Mouse (Mus musculus) forebrain, postnatal 0 days (tissue): ENCODE results near the gene Sprr2f. TPM values are rescaled to one million over a fixed set of nuclear protein-coding genes. Genes with fewer than 3 reads are reported as not detected.

Source experiments
- ATAC-seq: fragments of 200-750 bp; cut with Nextera tagmentation; 2 replicates; pipeline ENCODE4 v1.8.0; 2017; ENCODE audit warnings: mild to moderate bottlenecking, moderate library complexity
- DNase-seq: peaks from one replicate; pipeline ENCODE4 v3.0.0-alpha.2; 2015
- H3K27ac ChIP-seq: fragments of 300-500 bp; sonication (generic); 2 replicates; pipeline ENCODE4 v1.5.1; 2014; ENCODE audit warnings: low read depth, mild to moderate bottlenecking, antibody characterized with exemption, low read length, moderate library complexity, mixed read lengths
- H3K27me3 ChIP-seq: fragments of 300-500 bp; sonication (generic); 2 replicates; pipeline ENCODE4 v1.6.1; 2014; ENCODE audit warnings: mild to moderate bottlenecking, low read length, mixed read lengths; ENCODE audit not compliant: insufficient read depth
- H3K36me3 ChIP-seq: fragments of 300-500 bp; sonication (generic); 2 replicates; pipeline ENCODE4 v1.6.1; 2014; ENCODE audit warnings: mild to moderate bottlenecking, moderate library complexity; ENCODE audit not compliant: insufficient read depth
- H3K4me1 ChIP-seq: fragments of 300-500 bp; sonication (generic); 2 replicates; pipeline ENCODE4 v1.6.1; 2014; ENCODE audit warnings: antibody characterized with exemption; ENCODE audit not compliant: insufficient read depth
- H3K4me2 ChIP-seq: fragments of 300-500 bp; sonication (generic); 2 replicates; pipeline ENCODE4 v1.6.1; 2014; ENCODE audit warnings: low read depth, mild to moderate bottlenecking, moderate library complexity
- H3K4me3 ChIP-seq: fragments of 300-500 bp; sonication (generic); 2 replicates; pipeline ENCODE4 v1.5.1; 2014; ENCODE audit warnings: low read depth, low read length, mixed read lengths
- H3K9ac ChIP-seq: fragments of 300-500 bp; sonication (generic); 2 replicates; pipeline ENCODE4 v1.6.1; 2014; ENCODE audit warnings: mild to moderate bottlenecking
- H3K9me3 ChIP-seq: fragments of 300-500 bp; sonication (generic); 2 replicates; pipeline ENCODE4 v1.6.1; 2016; ENCODE audit warnings: low read length
- CTCF ChIP-seq: sonication (generic); IDR thresholded peaks from 2 replicates; pipeline ENCODE4 v1.5.1; 2016; ENCODE audit warnings: antibody characterized with exemption, control low read depth, low read depth
- WGBS: fragments of 180-500 bp; shearing (Covaris S2); extraction: QIAGEN DNeasy Blood & Tissue Kit; methylation state at CpG from one replicate; pipeline ENCODE4 v1.1.7; 2014; 5-methylcytosine and 5-hydroxymethylcytosine counted together
- polyA plus RNA-seq: library from polyadenylated mRNA; unstranded; fragments of >200 nt; fragmentation: Nextera tagmentation; extraction: Ambion mirVana; gene quantifications from 2 replicates; pipeline ENCODE4 v1.2.1, GENCODE M21; 2015
- total RNA-seq: library from RNA; depleted of rRNA; stranded (reverse); fragments of >200 nt; gene quantifications from 2 replicates; pipeline ENCODE4 v1.2.3, GENCODE M21; 2014; rRNA removed

Gene Sprr2f
- total RNA-seq (not detected in 2 replicates), polyA plus RNA-seq (not detected in 2 replicates)

- no peak for ATAC-seq
These were observed at the start of gene Sprr2f for GRCm38 (mm10) chr3:92364887-92365286. Sprr2f (plus strand) TSS chr3:92365187.

GRCm38 (mm10) chr3:92316320-92316719 lies 48.7 kb upstream of the Sprr2f start, which contains the start of gene Sprr2b:
Sprr2b (plus strand) TSS chr3:92316620.
- Histone ChIP-seq H3K4me2 (no peak within 1 kb of the TSS), H3K36me3 (no peaks in the 10 kb centered on the region), H3K27me3 (no peaks in the 10 kb centered on the region), H3K9me3 (no peaks in the 10 kb centered on the region), H3K4me3 (no peak within 1 kb of the TSS), H3K9ac (no peak within 1 kb of the TSS), H3K27ac (no peak within 1 kb of the TSS), H3K4me1 (no peaks in the 10 kb centered on the region)
- ATAC-seq (no peak), DNase-seq (no peak)
- 53% methylated on average over 2 of the region's 2 CpGs for WGBS
- no peak for TF ChIP-seq CTCF

More at GRCm38 (mm10) chr3:92364887-92365286, at the start of gene Sprr2f:
- no peaks in the 10 kb centered on the region for H3K36me3 ChIP-seq
- WGBS, result 74% methylated on average over 3 of the region's 3 CpGs
- DNase-seq, result no peak
- H3K4me2 ChIP-seq, result no peak within 1 kb of the TSS
- H3K9me3 ChIP-seq, result no peaks in the 10 kb centered on the region
- H3K9ac ChIP-seq, result no peak within 1 kb of the TSS
- TF ChIP-seq CTCF, result no peak
- no peak within 1 kb of the TSS for H3K4me3 ChIP-seq
- H3K27me3 ChIP-seq, result no peaks in the 10 kb centered on the region
- no peaks in the 10 kb centered on the region for H3K4me1 ChIP-seq
- H3K27ac ChIP-seq, result no peak within 1 kb of the TSS

DNA sequence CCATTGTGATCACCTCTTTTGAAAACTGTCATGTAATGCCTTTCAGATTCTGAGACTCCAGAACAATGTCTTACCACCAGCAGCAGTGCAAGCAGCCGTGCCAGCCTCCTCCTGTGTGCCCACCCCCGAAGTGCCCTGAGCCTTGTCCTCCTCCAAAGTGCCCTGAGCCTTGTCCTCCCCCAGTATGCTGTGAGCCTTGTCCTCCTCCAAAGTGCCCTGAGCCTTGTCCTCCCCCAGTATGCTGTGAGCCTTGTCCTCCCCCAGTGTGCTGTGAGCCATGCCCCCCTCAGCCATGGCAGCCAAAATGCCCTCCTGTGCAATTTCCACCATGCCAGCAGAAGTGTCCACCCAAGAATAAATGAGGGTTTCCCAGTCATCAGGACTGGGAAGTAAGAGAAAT lies 47.6 kb upstream of the Sprr2f start:
- DNase-seq (no peak), ATAC-seq (no peak)
- Histone ChIP-seq H3K27ac (no peak overlapping the region), H3K36me3 (no peaks in the 10 kb centered on the region), H3K4me3 (no peak overlapping the region), H3K4me2 (no peak overlapping the region), H3K27me3 (no peaks in the 10 kb centered on the region), H3K9me3 (no peaks in the 10 kb centered on the region), H3K4me1 (no peaks in the 10 kb centered on the region), H3K9ac (no peak overlapping the region)
- WGBS, result 64% methylated on average over 2 of the region's 2 CpGs
- TF ChIP-seq CTCF, result no peak

- DNase-seq (no peak), ATAC-seq (no peak)
- Histone ChIP-seq H3K9me3 (no peaks in the 10 kb centered on the region), H3K4me1 (no peaks in the 10 kb centered on the region), H3K27ac (no peak overlapping the region), H3K36me3 (no peaks in the 10 kb centered on the region), H3K27me3 (no peaks in the 10 kb centered on the region), H3K4me2 (no peak overlapping the region), H3K4me3 (no peak overlapping the region), H3K9ac (no peak overlapping the region)
- TF ChIP-seq CTCF, result no peak
- 81% methylated on average over 1 of the region's 1 CpGs for WGBS
These were observed 28.7 kb upstream of the Sprr2f start for GRCm38 (mm10) chr3:92336278-92336677.

DNA sequence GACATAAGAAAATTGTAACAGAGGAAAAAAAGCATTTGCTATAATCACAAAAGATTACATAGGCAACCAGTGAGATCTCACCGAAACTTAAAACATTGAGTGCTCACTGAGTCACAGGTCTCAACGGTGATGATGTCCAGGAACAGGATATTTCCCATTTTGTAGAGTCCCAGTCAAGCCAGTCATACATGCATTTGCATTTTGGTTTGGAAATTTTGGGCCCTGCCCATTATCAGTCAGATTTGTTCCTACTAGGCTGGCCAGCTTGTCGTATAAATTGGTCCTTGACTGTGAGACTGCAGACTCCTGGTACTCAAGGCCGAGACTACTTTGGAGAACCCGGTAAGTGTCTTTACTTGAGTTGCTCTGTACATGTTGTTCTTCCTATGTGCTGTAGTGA lies 26.1 kb upstream of the Sprr2f start, which contains the start of gene Sprr2d:
Sprr2d (plus strand) TSS at position 301 of the 400 bp plus-strand sequence.
- ATAC-seq (no peak), DNase-seq (no peak)
- Histone ChIP-seq H3K9ac (no peak within 1 kb of the TSS), H3K4me2 (no peak within 1 kb of the TSS), H3K9me3 (no peaks in the 10 kb centered on the region), H3K36me3 (no peaks in the 10 kb centered on the region), H3K4me3 (no peak within 1 kb of the TSS), H3K27me3 (no peaks in the 10 kb centered on the region), H3K27ac (no peak within 1 kb of the TSS), H3K4me1 (no peaks in the 10 kb centered on the region)
- TF ChIP-seq CTCF, result no peak
- 95% methylated on average over 5 of the region's 5 CpGs for WGBS

GRCm38 (mm10) chr3:92351843-92352242 lies 13.1 kb upstream of the Sprr2f start, which contains the start of gene Sprr2e:
Sprr2e (plus strand) TSS chr3:92352143.
- no peak for ATAC-seq
- no peaks in the 10 kb centered on the region for H3K4me1 ChIP-seq
- H3K27ac ChIP-seq, result no peak within 1 kb of the TSS
- WGBS, result 86% methylated on average over 2 of the region's 2 CpGs
- H3K36me3 ChIP-seq, result no peaks in the 10 kb centered on the region
- no peak within 1 kb of the TSS for H3K9ac ChIP-seq
- H3K4me2 ChIP-seq, result no peak within 1 kb of the TSS
- DNase-seq, result no peak
- TF ChIP-seq CTCF, result no peak
- no peaks in the 10 kb centered on the region for H3K9me3 ChIP-seq
- H3K4me3 ChIP-seq, result no peak within 1 kb of the TSS
- no peaks in the 10 kb centered on the region for H3K27me3 ChIP-seq

DNA sequence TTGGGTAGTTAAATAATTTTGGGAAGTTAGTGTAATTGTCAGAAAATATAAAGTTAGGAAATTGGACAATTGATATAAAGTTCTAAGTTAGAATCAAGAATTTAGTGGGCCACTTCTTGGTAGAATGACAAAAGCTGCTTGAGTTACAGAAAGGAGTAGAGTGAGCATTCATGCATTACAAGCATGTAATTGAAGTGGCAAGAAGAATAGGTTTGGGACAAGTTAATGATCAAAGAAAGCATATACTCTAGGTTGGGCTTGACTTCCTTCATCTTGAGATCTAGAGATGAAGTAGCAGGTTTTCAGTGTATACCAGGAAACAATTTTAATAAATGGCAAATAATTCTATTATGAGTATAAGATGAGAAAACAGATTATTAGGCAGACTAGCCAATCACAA lies 3.4 kb upstream of the Sprr2f start:
- H3K9me3 ChIP-seq, result no peaks in the 10 kb centered on the region
- no peak overlapping the region for H3K9ac ChIP-seq
- TF ChIP-seq CTCF, result no peak
- H3K36me3 ChIP-seq, result no peaks in the 10 kb centered on the region
- H3K4me2 ChIP-seq, result no peak overlapping the region
- ATAC-seq (no peak), DNase-seq (no peak)
- H3K27me3 ChIP-seq, result no peaks in the 10 kb centered on the region
- H3K4me3 ChIP-seq, result no peak overlapping the region
- no peak overlapping the region for H3K27ac ChIP-seq
- no peaks in the 10 kb centered on the region for H3K4me1 ChIP-seq
